Mouse (Mus musculus) spleen, adult 10 weeks (tissue): ENCODE data around the gene Gpr12. TPM values are rescaled to one million over a fixed set of nuclear protein-coding genes. Genes with fewer than 3 reads are reported as not detected.

Experiments used
- polyA plus RNA-seq: library from polyadenylated mRNA; stranded (reverse); fragments of 350-450 nt; fragmentation: Illumina TruSeq; extraction: RNeasy Lipid Tissue Mini Kit (QIAGEN cat#74804); gene quantifications from one replicate; pipeline ENCODE4 v1.2.3, GENCODE M21; 2015; ENCODE audit warnings: low replicate concordance; ENCODE audit not compliant: insufficient read depth

The Gpr12 gene
- not detected for polyA plus RNA-seq

DNA sequence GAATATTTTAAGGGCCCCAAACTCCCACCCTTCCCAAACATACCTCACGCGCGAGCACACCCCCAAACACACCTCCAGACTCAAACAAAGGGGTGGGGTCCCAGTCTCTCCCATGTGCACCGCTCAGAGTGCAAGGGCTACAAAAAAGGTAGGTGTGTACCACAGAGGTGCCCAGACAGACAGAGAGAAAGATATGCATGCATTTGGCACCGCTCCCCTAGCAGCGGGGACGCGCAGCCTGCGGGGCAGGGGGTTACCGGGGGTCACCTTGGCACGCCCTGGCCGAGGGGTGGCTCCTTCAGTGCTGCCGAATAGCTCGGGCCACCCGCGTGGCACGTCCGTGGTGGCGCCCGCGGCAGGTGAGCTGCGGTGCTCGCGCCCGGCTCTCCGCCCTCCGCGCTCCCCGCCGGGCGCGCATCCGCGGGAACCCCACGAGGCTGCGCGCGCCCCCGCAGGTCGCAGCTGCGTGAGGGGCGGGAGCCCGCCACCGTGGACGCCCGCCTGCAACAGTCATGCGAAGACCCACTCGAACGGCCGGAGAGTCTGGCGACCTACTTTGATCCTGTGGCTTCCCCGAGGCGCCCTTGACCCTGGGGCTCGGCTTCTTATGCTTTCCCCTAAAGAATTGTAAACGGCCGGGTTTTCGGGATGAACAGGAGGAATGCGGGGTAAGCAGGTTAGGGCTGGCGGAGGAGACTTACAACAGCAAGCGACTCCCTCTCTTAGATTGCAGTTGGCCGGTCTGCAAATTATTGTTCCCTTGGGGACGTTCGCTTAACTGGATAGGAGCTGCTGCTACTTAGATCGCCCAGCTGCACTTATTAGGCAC, at the start of gene Gpr12:
Gene Gpr12, minus strand, starts transcription at position 762 of the 829 bp plus-strand sequence.

DNA sequence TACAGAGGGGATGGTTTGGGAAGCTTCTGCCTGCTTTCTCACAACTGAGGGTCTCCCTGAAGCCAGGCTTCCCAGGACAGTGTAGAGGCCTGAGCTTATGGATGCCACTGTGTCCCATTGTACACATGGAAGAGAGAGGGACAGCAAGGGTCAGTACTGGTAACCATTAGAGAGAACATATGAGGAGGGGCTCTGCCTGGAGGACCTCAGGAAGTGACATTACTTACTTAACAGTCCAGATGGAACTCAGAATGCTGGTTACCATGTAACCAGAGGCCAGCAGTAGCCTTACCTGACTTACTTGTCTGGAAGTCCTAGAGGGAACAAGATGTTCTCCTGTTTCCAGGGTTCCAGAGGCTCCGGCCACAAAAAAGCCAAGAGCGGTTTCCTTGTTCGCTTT, 29.2 kb downstream of the Gpr12 start, which contains the start of gene Gm3415:
Gene Gm3415, plus strand, starts transcription at position 301 of the 400 bp plus-strand sequence.

DNA sequence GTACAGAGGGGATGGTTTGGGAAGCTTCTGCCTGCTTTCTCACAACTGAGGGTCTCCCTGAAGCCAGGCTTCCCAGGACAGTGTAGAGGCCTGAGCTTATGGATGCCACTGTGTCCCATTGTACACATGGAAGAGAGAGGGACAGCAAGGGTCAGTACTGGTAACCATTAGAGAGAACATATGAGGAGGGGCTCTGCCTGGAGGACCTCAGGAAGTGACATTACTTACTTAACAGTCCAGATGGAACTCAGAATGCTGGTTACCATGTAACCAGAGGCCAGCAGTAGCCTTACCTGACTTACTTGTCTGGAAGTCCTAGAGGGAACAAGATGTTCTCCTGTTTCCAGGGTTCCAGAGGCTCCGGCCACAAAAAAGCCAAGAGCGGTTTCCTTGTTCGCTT, 47.7 kb downstream of the Gpr12 start, which contains the start of gene Gm3409:
Gene Gm3409, plus strand, starts transcription at position 301 of the 400 bp plus-strand sequence.

Other genes with a start within 250 kb of the Gpr12 start
- 1.4 TPM for gene Wasf3, start 200.3 kb downstream of the Gpr12 start, polyA plus RNA-seq
- gene Gm6408, start 103.3 kb downstream of the Gpr12 start, polyA plus RNA-seq = not detected
- not detected for gene Gm6370, start 93.9 kb downstream of the Gpr12 start, polyA plus RNA-seq
- gene 4930449I24Rik, start 82.8 kb downstream of the Gpr12 start, polyA plus RNA-seq = not detected
- gene Gm3402, start 71.1 kb downstream of the Gpr12 start, polyA plus RNA-seq = not detected
- gene Gm3404, start 59.4 kb downstream of the Gpr12 start, polyA plus RNA-seq = not detected
- gene Gm3409, start 47.6 kb downstream of the Gpr12 start, polyA plus RNA-seq = not detected
- not detected for gene Gm3415, start 29.1 kb downstream of the Gpr12 start, polyA plus RNA-seq
- 86.1 TPM for gene Usp12, start 209.8 kb upstream of the Gpr12 start, polyA plus RNA-seq
- gene Rpl21, start 247.7 kb upstream of the Gpr12 start, polyA plus RNA-seq = 2,463 TPM